Mouse (Mus musculus): ENCODE measurements around the gene Adad1. TPM values are rescaled to one million over a fixed set of nuclear protein-coding genes. Genes with fewer than 3 reads are reported as not detected.

Adad1 gene
- polyA plus RNA-seq (2014; fragmentation: Illumina TruSeq; extraction: RNeasy Lipid Tissue Mini Kit (QIAGEN cat#74804); ENCODE audit: low read depth, low replicate concordance), result 817 TPM

DNA sequence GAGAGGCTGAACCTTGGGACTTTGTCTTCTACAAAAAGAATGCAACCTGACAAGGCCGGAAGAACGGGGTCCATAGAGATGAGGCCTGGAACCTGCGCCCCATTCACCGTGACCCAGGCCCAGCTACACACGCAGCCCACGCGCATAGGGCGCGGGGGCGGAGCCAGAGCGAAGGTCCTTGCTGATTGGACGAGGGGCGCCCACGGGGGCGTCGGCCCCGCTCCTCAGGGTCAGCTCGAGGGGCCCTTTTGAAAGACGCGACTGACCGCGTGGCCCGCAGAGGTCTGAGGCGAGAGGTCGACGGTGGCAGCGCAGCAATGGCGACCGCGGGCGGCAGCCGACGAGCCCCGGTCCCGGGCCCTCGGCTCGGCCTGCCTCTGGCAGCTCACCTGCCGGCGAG is at the start of gene Adad1:
TSS of gene Adad1 (plus strand) at position 122 of the 400 bp plus-strand sequence.

GRCm38 (mm10) chr3:37125655-37126054 is 62.3 kb downstream of the Adad1 start, which contains the start of gene Il2:
TSS of gene Il2 (minus strand) at chr3:37125959.

Other genes with a start within 250 kb of the Adad1 start
- gene 4932438A13Rik, start 200.4 kb upstream of the Adad1 start, polyA plus RNA-seq (2014; fragmentation: Illumina TruSeq; extraction: RNeasy Lipid Tissue Mini Kit (QIAGEN cat#74804); ENCODE audit: low read depth, low replicate concordance), result 249 TPM
- 0.80 TPM for gene Il2, start 62.4 kb downstream of the Adad1 start, polyA plus RNA-seq (2014; fragmentation: Illumina TruSeq; extraction: RNeasy Lipid Tissue Mini Kit (QIAGEN cat#74804); ENCODE audit: low read depth, low replicate concordance)
- 1.1 TPM for gene Il21, start 169.1 kb downstream of the Adad1 start, polyA plus RNA-seq (2014; fragmentation: Illumina TruSeq; extraction: RNeasy Lipid Tissue Mini Kit (QIAGEN cat#74804); ENCODE audit: low read depth, low replicate concordance)
- gene Bbs12, start 249.0 kb downstream of the Adad1 start, polyA plus RNA-seq (2014; fragmentation: Illumina TruSeq; extraction: RNeasy Lipid Tissue Mini Kit (QIAGEN cat#74804); ENCODE audit: low read depth, low replicate concordance), result 10.7 TPM
- 1,980 TPM for gene Cetn4, start 249.2 kb downstream of the Adad1 start, polyA plus RNA-seq (2014; fragmentation: Illumina TruSeq; extraction: RNeasy Lipid Tissue Mini Kit (QIAGEN cat#74804); ENCODE audit: low read depth, low replicate concordance)